Mouse (Mus musculus): ENCODE data around the gene Tgfb1.

Gene Tgfb1

DNA sequence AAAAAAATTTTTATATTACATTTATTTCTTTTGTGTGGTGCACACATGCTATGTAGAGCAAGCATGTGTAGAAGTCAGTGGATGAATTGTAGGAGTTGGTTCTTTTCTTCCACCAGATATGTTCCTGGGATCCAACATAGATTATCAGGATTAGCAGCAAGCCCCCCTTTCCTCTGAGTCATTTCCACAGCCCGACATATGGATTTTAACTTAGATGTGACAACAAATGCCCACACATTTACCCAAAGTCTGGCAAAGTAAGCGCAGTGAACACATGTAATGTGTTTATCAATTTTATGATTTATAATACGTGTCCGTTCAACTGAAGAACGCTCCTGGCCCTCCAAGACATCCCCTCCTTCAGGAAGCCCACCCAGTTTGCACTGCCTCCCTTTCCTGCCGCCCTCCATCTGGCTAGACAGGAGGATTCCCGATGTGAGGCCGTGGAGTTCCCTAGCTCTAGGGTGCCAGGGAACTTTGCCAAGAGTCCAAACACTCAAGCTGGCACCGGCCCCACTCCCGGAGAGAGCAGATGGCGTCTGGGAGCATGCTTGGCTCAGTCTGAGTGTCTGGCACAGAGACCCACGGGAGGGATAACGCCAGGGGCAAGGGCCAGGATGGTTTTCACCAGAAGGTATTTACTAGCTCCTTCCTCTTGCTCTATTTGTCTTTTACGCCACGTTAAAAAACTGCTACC, 10.6 kb upstream of the Tgfb1 start:
- DNase-seq, result peak; percentile 93

- DNase-seq, result no peak
Measured at GRCm38 (mm10) chr7:25677013-25677412, 9.8 kb upstream of the Tgfb1 start.

DNA sequence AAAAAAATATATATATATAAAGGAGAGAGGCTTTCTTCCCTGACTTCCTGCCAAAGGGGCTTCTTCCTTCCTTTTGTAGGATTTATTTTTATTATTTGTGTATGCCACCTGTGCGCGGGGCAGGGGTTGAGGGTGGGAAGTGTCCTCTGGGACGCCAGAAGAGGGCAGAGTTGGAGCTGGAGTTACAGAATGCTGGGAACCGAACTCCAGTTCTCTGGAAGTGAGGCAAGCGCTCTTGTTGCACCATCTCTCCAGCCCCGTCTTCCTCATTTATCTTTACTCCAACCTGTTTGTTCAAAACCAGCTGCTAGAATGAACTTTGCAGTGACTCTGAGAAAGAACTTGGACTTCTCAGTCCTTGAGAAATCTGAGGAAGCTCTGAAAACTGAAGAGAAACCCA, 6.8 kb upstream of the Tgfb1 start:
- peak; percentile 48 for DNase-seq

GRCm38 (mm10) chr7:25680514-25681258, 6.1 kb upstream of the Tgfb1 start, which contains the start of gene B9d2:
Gene B9d2 (plus strand): TSS chr7:25680780.
- peak; percentile 97 for DNase-seq

GRCm38 (mm10) chr7:25681341-25682231, 5.2 kb upstream of the Tgfb1 start:
- DNase-seq, result no peak

- peak; percentile 50 for DNase-seq
Measured at GRCm38 (mm10) chr7:25683474-25684180, 3.2 kb upstream of the Tgfb1 start.

- no peak for DNase-seq
Measured at GRCm38 (mm10) chr7:25684659-25685058, 2.1 kb upstream of the Tgfb1 start.

GRCm38 (mm10) chr7:25685926-25686470, 804 bp upstream of the Tgfb1 start:
- no peak for DNase-seq

DNA sequence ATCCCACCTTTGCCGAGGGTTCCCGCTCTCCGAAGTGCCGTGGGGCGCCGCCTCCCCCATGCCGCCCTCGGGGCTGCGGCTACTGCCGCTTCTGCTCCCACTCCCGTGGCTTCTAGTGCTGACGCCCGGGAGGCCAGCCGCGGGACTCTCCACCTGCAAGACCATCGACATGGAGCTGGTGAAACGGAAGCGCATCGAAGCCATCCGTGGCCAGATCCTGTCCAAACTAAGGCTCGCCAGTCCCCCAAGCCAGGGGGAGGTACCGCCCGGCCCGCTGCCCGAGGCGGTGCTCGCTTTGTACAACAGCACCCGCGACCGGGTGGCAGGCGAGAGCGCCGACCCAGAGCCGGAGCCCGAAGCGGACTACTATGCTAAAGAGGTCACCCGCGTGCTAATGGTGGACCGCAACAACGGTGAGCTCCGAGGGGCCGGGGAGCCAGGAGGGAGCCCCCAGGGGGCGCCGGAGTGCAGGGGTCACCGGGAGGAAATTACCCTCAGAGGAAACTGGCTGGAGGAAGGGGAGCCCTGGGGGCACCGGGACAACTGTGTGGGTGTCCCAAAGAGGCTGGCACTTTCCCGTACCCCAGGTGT, 1.1 kb downstream of the Tgfb1 start:
- peak; percentile 78 for DNase-seq

GRCm38 (mm10) chr7:25688810-25689586, 2.2 kb downstream of the Tgfb1 start:
- peak; percentile 92 for DNase-seq

DNA sequence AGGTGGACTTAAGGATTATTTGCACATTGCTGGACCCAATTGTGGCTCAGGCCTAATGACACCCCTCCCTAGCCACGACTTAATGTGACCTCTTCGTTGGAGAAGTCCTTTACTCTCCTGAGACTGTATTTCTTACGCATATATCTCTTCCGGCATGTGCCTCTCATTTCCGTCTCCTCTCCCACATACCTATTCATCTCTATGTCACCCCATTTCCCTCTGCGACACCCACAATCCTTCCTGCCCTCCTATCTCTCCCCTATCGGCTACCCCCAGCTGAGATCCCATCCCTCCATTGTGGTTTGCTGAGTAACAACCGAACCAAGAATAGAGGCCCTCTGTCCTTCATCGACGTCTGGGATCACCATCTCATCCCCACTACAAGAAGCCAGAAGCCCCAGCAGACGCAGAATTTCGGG, 2.8 kb downstream of the Tgfb1 start:
- DNase-seq, result no peak

DNA sequence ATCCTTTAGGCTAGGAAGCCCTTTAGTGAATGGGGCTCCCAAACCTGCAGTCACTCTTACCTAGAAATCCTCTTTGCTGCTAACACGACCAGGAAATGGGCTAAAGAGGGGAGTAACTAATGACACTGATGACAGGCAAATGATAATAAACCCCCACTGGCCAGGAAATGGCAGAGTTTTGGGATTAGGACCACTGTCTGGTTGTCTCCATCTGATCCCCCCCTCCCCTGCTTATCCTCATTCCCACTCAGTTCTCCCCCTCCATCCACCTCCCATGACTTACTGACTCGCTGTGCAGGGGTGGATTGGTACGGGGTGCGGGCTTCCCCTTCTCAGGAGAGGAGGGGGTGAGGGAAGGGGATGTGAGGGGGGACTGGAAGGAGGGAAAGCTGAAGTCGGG, 3.2 kb downstream of the Tgfb1 start:
- no peak for DNase-seq

DNA sequence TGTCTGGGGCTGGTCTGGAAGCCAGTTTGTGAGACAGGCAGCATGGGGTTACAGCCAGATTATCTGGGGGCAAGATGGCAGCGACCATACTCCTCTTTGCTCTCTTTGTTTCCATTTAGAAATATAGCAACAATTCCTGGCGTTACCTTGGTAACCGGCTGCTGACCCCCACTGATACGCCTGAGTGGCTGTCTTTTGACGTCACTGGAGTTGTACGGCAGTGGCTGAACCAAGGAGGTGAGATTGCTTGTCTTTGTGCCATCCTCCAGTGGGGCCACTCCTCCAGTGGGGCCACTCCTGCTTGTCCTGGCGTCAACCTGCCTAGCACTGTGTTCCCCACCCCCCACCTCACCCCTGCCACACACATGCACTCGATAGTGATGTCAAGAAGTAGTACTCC, 7.3 kb downstream of the Tgfb1 start:
- no peak for DNase-seq

DNA sequence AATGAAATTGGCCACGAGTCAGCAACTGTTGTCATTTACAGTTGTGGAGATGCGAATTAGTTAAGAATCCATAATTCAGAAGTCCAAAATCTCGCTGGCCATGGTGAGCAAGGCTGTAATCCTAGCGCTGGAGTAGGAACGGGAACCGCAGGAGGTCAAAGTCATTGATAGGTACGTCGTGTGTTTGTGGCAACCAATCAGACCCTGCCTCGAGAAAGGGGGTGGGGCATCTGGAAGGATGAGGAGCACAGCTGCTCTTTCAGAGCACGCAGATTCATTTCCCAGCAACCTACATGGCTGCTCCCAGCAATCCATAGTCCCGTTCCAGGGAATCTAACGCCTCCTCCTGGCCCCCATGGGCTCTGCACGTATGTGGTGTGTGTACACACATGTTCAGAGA, 13.0 kb downstream of the Tgfb1 start:
- DNase-seq, result no peak

- no peak for DNase-seq
Measured at GRCm38 (mm10) chr7:25700732-25701131, 13.9 kb downstream of the Tgfb1 start.

DNA sequence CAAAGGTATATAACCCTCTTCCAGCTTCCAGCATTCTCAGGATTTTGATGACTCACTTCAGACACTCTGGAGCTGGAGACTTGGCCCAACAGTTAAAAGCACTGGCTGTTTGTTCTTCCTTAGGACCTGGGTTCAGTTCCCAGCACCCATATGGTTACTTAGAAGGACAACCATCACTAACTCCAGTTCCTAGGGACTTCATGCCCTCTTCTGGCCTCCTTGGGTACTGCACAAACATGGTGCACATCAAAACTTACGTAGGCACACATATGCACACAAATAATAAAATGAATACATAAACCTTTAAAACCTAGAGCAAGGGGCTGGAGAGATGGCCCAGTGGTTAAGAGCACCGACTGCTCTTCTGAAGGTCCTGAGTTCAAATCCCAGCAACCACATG, 15.5 kb downstream of the Tgfb1 start:
- DNase-seq, result no peak

- no peak for DNase-seq
Measured at GRCm38 (mm10) chr7:25703793-25704494, 17.1 kb downstream of the Tgfb1 start.

- no peak for DNase-seq
Measured at GRCm38 (mm10) chr7:25704716-25705364, 18.0 kb downstream of the Tgfb1 start.

DNA sequence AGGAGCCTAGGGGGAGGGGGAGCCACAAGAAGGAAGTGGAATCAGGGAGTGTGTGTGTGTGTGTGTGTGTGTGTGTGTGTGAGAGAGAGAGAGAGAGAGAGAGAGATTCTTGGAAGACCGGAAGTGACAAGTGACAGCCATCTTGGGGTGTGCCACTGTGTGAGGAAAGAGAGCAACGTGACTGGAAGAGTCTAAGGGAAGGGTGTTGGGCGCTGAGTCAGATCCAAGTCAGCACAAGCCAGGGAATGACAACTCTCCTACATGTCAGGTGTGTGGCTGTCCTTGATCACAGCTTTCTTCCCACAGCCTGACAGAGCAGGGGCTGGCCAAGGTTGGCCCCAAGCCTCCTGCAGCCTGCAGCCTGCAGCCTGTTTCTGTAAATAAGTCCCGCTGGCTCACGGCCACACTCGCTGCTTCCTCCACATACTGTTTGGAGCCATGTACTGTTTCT, 19.0 kb downstream of the Tgfb1 start:
- DNase-seq, result peak; percentile 83

All from lung, postnatal 10 days (tissue).